Mouse (Mus musculus) lung, postnatal 4 days (tissue): ENCODE data around the gene Pla2g5.
"Not testable (repeated sequence)": the region's sequence is repeated elsewhere in the genome, so short reads cannot be mapped to it uniquely, and the experiment has no call there.

Experiments
- DNase-seq, 2 experiments: peaks; one replicate each; pipeline ENCODE4 v3.0.0; 2021

The Pla2g5 gene

DNA sequence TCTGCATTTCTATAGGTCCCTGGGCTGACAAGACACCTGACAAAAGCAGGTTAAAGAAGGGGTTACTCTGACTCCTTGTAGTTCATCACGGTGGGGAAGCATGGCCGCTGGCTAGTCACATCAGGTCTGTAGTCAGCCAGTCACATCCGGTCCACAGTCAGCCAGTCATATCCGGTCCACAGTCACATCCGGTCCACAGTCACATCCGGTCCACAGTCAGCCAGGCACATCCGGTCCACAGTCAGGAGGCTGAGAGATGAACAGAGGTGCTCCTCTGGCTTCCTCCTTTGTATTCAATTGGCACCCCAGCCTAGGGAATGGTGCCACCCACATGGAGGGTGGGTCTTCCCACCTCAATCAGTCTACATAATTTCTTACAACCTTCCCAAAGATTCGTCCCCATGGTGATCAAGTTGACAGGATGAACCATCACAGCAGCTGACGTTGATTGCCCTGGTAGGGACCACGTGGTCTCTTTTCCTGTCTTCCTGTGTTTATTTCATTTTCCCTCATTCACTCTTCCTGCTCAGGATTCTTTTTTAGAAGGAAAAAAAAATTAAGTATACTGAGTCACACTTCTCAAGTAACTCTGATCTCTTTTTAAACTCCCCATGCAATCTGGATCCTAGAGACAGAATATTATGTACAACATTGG lies at the start of gene Pla2g5:
Gene Pla2g5 (minus strand): TSS at position 139 of the 655 bp plus-strand sequence.
- peak; percentile 26 to 43 for DNase-seq

GRCm38 (mm10) chr4:138905624-138906337 lies 42.5 kb upstream of the Pla2g5 start:
- no peak for DNase-seq

DNA sequence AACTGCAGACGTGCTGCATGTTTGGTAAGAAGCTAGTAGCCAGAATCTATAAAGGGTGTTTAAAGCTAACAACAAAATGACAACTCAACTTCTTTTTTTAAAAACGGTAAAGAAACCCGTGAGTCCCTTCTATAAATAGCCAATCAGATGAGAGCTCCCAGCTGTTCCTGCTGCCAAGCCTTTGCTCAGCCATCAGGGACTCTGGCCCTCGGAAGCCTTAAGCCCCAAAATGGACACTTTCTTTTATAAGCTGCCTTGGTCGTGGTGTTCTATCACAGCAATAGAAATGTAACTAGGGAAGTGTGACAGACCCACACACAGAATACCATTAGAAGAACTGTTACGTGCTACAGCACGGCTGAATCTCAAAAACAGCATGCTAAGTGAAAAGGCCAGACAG lies 36.1 kb upstream of the Pla2g5 start:
- DNase-seq: no peak

GRCm38 (mm10) chr4:138893789-138894188 lies 30.5 kb upstream of the Pla2g5 start:
- not testable (repeated sequence) for DNase-seq

GRCm38 (mm10) chr4:138892655-138893054 lies 29.4 kb upstream of the Pla2g5 start:
- DNase-seq: no peak

- peak; percentile 19 to 62 for DNase-seq
These were observed 26.4 kb upstream of the Pla2g5 start for GRCm38 (mm10) chr4:138889635-138890034.

- DNase-seq: no peak
These were observed 25.9 kb upstream of the Pla2g5 start for GRCm38 (mm10) chr4:138889165-138889564.

DNA sequence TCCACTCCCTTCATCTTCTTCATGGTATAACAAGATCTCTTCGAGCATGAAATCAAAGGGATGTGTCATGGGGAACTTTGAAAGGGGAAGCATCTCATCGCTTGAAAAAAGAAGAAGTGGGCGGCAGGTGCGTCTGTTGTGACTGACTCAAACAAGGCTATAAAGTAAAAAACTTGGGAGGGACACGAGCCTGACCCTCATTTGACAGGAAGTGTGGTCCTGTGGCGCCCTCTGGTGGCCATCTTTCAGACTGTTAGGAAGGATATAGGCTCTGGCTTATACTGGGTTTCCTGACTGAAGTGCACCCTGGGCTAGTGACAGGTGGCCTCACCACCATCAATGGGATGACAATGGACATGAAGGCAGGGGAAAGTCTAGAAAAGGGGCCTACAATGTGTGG lies 21.0 kb upstream of the Pla2g5 start:
- peak; percentile 73 to 88 for DNase-seq

- peak in 1 of 2 experiments; percentile 37 for DNase-seq
These were observed 18.9 kb upstream of the Pla2g5 start for GRCm38 (mm10) chr4:138882179-138882578.

GRCm38 (mm10) chr4:138880811-138881584 lies 17.7 kb upstream of the Pla2g5 start:
- DNase-seq: no peak

DNA sequence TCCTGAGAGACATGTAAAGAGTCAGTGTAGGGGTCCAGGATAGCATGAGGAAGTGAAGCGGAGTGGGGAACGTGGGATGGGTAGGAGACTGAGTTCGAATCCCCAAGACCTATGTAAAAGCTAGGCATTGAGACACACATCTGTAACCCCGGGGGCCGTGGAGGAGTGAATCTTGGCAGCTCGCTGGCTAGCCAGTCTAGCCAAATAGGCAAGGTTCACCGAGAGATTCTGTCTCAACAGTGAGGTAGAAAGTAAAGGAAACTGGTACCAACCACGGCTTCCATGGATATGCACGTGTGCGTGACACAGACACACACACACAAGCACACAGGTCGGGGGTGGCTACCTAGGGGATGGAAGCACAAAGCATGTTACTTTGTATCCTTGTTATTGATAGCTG lies 16.5 kb upstream of the Pla2g5 start:
- DNase-seq: no peak

DNA sequence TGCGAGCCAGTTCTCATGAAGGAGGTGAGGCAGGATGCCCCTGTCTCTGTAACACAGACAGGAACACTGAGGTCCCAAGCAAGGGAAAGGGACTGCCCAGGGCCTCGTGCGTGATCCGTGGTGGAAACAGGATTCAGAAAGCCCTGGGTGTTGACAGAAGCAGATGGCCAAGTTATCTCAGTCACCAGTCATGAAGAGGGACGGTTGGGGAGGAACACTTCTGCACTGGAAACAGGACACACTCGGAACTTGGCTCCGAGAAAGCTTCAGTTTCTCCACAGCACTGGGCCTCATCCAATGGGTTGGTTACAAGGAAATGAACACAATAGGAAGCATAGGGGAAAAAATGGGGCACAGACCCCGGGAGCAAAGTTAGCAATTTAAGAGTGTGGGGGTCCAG lies 15.5 kb upstream of the Pla2g5 start:
- peak in 1 of 2 experiments; percentile 33 for DNase-seq

- DNase-seq: no peak
These were observed 14.4 kb upstream of the Pla2g5 start, which contains the start of gene Pla2g2e for GRCm38 (mm10) chr4:138877731-138878130. Pla2g2e (plus strand) TSS chr4:138877942.

- no peak for DNase-seq
These were observed 12.7 kb upstream of the Pla2g5 start for GRCm38 (mm10) chr4:138875986-138876385.

DNA sequence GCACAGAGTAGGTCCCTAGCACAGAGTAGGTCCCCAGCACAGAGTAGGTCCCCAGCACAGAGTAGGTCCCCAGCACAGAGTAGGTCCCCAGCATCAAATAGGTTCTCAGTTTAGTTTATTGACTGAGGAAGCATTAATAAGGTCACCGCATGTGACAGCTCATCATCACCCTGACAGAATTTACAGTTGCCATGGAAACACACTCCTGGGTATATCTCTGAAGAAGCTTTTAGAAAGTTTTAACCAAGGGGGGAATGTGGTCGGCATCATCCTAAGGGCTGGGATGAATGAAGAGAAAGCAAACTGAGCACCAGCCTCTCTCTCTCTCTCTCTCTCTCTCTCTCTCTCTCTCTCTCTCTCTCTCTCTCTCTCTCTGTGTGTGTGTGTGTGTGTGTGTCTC lies 12.0 kb upstream of the Pla2g5 start:
- DNase-seq: not testable (repeated sequence)

- no peak for DNase-seq
These were observed 10.6 kb upstream of the Pla2g5 start, which contains the start of gene Gm13030 for GRCm38 (mm10) chr4:138873864-138874263. Gm13030 (minus strand) TSS chr4:138873964.

DNA sequence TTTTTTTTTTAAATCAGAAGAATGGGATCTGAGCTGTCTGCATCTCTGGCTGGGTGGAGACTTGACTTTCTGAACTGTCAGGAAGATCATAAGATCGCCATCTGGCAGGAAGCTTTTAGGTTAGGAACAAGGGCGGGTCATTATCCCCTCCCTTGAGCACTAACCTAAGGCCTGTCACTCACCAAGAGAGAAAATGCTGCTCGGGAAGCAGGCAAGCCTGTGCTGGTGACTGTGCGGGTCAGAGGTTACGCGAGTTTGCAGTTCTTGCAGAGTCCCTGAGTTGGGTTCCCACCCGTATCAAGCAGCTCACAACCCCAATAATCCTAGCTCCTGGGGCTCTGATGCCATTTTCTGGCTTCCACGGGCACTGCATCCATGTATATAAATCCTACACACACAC lies 5.4 kb upstream of the Pla2g5 start:
- no peak for DNase-seq

- DNase-seq: peak; percentile 38 to 82
These were observed 3.1 kb upstream of the Pla2g5 start for GRCm38 (mm10) chr4:138866413-138866812.

DNA sequence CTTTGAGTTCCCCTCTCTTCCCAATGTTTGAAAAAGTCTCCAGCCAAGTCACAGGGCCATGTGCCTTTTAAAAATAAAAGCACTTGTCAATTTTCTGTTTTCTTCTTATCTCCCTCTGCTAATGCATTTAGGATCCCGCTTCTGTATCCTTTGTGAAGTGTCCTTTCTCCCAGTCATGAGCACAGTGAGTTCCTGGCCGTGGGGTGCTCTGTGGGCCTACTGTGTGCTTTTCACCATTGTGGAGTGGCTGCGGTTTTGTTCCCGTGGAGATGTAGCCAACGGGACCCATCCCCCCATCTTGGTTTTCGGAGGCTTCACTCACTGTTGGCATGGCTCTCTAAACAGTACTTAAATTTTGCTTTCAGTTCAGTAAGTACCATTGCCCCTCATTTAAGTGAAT lies 2.7 kb upstream of the Pla2g5 start:
- no peak for DNase-seq

- no peak for DNase-seq
These were observed 1.8 kb upstream of the Pla2g5 start for GRCm38 (mm10) chr4:138865092-138865491.

DNA sequence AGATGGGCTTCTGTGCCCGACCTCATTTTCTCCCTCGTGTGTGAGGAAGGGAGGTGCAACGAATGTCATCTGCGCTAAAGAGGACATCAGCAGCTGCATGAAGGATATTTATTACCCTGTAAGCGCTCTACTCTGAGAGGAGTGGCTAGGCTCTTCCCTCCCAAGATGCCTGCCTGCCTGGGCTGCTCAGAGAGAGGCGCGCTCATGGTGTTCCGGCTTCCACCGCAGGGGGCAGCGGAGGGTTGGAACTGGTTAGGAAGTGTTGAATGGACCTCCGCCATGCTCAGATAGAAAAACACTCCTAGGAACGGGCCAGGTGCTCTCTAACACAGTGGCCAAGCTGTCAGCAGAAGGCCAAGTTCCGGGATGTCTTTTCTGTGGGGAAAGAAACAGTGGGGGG lies 3.6 kb downstream of the Pla2g5 start:
- peak; percentile 68 to 80 for DNase-seq

DNA sequence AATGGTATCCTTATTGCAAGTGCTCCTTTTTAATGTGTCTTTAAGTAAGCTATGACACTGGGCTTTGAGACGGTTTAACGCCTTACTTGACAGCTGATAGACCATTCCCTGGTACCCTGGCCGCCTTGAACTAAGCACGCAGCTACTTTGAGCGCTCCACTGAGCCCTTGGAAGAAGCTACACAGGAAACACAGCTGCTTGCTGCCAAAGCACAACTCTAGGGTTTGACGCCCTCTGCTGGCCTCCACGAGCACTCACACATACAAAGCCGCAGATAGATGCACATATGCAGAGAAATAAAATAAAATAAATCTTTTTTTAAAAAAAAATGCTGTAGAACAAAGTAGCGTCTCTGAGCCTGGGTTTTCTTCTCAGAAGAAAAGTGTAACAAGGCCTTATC lies 4.0 kb downstream of the Pla2g5 start:
- DNase-seq: no peak

- DNase-seq: no peak
These were observed 4.8 kb downstream of the Pla2g5 start for GRCm38 (mm10) chr4:138858446-138858845.

- no peak for DNase-seq
These were observed 5.7 kb downstream of the Pla2g5 start for GRCm38 (mm10) chr4:138857576-138857975.
